Mouse (Mus musculus) embryonic fibroblast, embryonic 13.5 days (primary cell): ENCODE data around the gene Igf1r.

Source experiments
- CTCF ChIP-seq: IDR thresholded peaks from 2 replicates; pipeline ENCODE4 v1.5.1; 2011; ENCODE audit warnings: mild to moderate bottlenecking, control low read depth, low read length, moderate library complexity, borderline replicate concordance; ENCODE audit not compliant: insufficient read depth
- POLR2A ChIP-seq: IDR thresholded peaks from 2 replicates; pipeline ENCODE4 v1.6.1; 2011; ENCODE audit warnings: low read depth, mild to moderate bottlenecking, control low read depth, low read length, moderate library complexity

DNA sequence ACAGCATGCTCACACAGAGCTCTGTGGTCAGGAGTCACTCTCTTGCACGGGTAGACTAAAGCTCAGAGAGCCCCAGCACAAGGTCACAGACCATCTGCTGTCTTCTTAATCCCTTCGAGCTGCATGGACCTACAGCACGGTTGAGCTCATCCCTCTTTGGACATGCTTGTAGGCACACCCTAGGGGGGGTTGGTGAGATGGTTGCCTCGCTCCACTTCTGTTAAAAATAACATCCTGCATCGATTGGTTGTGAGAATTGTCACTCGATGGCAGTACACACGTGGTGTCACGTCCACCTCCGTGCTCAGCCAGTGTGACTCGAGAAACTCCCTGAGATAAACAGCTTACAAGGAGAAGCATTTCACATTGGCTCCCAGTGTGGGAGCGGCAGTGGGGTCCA, 266.3 kb downstream of the Igf1r start:
- TF ChIP-seq CTCF (no peak), POLR2A (no peak)
